ENCODE assay signal across 3 mouse cellular contexts in genomic region chr9:75619761-75620160, GRCm38 (mm10). TPM values are rescaled to one million over a fixed set of nuclear protein-coding genes. Genes with fewer than 3 reads are reported as not detected.
"Had no signal": no experiment of that assay in that cellular context is flagged by ENCODE, and none has a peak within 500 bp of the region (broad histone marks: within the 10 kb centered on the region; RNA-seq: fewer than 3 reads in every experiment).

No protein-coding gene starts in this region.

RNA-seq across cellular contexts. Expression of gene Lysmd2, which starts 5.8 kb away (rescaled TPM):
- polyA plus RNA-seq: erythroblast, embryonic 14.5 days had no signal

RNA-seq across cellular contexts. Expression of gene Tmod2, which starts 8.6 kb away (rescaled TPM):
- total RNA-seq: common myeloid progenitor, adult 5-6 weeks; granulocyte monocyte progenitor cell, adult 5-6 weeks had no signal
- polyA plus RNA-seq: erythroblast, embryonic 14.5 days had no signal
